Mouse (Mus musculus) G1E (cell line): ENCODE measurements around the gene Pdcd11.

Experiments used
- CTCF ChIP-seq: IDR thresholded peaks from 2 replicates; pipeline ENCODE4 v1.5.1; 2012; ENCODE audit warnings: low read depth, low read length, inconsistent platforms, mixed read lengths
- TAL1 ChIP-seq: conservative IDR thresholded peaks from 2 replicates; pipeline ENCODE4 v1.6.1; 2012; ENCODE audit warnings: low read depth, low read length, inconsistent platforms, mixed read lengths

DNA sequence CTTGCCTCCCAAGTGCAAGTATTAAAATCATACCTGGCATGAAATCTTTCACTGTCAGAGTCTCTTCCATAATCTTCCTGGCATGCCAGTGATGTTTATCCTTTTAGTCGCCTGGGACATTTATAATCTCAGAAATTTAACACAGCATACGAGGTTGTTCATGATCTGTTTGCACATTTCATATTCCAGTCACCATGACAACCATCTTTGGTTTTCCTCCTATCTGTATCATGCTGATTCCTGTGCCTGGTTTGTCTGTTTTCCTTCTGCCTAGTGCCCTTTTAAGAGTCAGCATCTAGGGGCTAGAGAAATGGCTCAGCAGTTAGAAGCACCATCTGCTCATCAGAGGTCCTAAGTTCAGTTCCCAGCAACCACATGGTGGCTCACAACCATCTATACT, 28.1 kb downstream of the Pdcd11 start:
- TF ChIP-seq CTCF (no peak), TAL1 (no peak)
